Mouse (Mus musculus): ENCODE results near the gene Vmn1r3. TPM values are rescaled to one million over a fixed set of nuclear protein-coding genes. Genes with fewer than 3 reads are reported as not detected.
"Not testable (repeated sequence)": the region's sequence is repeated elsewhere in the genome, so short reads cannot be mapped to it uniquely, and the experiment has no call there.

Vmn1r3 gene
- not detected in 2 replicates for polyA plus RNA-seq (2014; fragmentation: Nextera tagmentation; extraction: Ambion mirVana)

- ATAC-seq (replicated peaks; ENCODE audit: insufficient number of reproducible peaks, low FRiP score, low TSS enrichment); H3K36me3 ChIP-seq (ENCODE audit: control insufficient read depth, insufficient read depth, low read length): not testable (repeated sequence)
- WGBS (ENCODE audit: insufficient replicate concordance), result 83% methylated on average over 1 of the region's 1 CpGs
These were observed at the start of gene Vmn1r3 for GRCm38 (mm10) chr4:3185258-3185657. TSS of gene Vmn1r3 (minus strand) at chr4:3185358.

DNA sequence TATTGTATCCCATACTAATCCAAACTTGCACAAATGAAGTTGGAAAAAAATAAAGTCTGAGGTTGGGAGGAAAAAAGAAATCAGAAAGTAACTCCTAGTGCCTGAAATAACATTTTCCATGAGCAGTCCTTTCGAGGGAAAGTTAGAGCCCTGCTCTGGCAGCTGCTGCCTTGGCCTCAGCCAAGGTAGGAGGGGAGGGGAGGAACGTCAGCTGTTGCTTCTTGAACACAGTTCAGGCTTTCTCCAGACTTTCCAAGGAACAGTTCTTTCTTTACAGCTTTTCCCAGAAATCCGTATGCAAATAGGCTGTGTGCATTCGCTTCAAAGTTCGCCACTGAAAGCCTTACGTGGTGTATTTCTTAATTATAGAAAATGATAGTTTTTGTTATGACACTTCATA lies 46.9 kb upstream of the Vmn1r3 start:
- no peaks in the 10 kb centered on the region for H3K27me3 ChIP-seq (ENCODE audit: control insufficient read depth, insufficient read depth, low read length)
- peaks cover 24% of the 10 kb centered on the region for H3K9me3 ChIP-seq (replicated peaks; ENCODE audit: control insufficient read depth, low read length)
- no peaks in the 10 kb centered on the region for H3K36me3 ChIP-seq (ENCODE audit: control insufficient read depth, insufficient read depth, low read length)
- no peak overlapping the region for H3K4me2 ChIP-seq
- ATAC-seq (replicated peaks; ENCODE audit: insufficient number of reproducible peaks, low FRiP score, low TSS enrichment), result no peak
- H3K27ac ChIP-seq (ENCODE audit: low read depth, low read length), result no peak overlapping the region
- WGBS (ENCODE audit: insufficient replicate concordance), result 63% methylated on average over 6 of the region's 6 CpGs
- no peak overlapping the region for H3K9ac ChIP-seq (ENCODE audit: low read depth, low read length)
- no peaks in the 10 kb centered on the region for H3K4me1 ChIP-seq (ENCODE audit: control insufficient read depth, insufficient read depth, low read length)
- H3K4me3 ChIP-seq (ENCODE audit: low read depth, low read length), result no peak overlapping the region

More at GRCm38 (mm10) chr4:3185258-3185657, at the start of gene Vmn1r3:
- H3K27ac ChIP-seq (ENCODE audit: low read depth, low read length); H3K4me1 ChIP-seq (ENCODE audit: control insufficient read depth, insufficient read depth, low read length); H3K9ac ChIP-seq (ENCODE audit: low read depth, low read length); H3K27me3 ChIP-seq (ENCODE audit: control insufficient read depth, insufficient read depth, low read length); H3K4me3 ChIP-seq (ENCODE audit: low read depth, low read length); H3K4me2 ChIP-seq; H3K9me3 ChIP-seq (replicated peaks; ENCODE audit: control insufficient read depth, low read length): not testable (repeated sequence)

DNA sequence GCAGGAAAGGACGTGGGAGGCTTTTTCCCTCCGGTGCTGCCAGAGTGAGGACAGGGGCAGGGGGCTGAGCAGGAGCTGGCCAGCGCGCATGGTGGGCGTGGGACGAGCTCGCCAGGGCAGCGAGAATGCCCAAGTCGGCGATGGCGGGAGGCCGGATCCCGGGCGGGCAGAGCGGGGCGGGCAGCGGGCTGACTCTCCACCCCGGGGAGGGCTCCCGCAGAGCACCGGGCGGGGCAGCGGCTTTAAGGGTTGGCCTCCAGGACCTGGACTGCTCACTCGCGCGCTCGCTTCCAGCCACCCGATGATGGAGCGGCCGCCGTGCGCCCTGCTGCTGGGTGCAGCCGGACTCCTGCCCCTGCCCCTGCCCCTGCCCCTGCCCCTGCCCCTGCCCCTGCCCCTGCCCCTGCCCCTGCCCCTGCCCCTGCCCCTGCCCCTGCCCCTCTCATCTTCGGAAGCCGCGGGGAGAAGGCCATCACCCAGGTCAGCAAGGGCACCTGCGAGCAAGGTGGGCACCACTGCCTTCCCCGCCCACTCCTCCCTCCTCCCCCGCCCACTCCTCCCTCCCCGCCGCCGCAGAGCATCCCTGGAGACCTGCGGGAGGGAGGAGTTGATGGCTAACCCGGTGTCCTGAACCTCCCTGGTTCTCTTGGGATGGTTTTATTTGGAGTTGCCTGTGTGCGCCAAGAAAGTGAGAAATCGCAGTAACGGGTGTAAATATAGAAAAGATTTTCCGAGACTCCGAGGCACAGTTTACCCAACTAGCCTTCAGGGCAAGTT lies 45.9 kb upstream of the Vmn1r3 start:
- Histone ChIP-seq H3K27ac (ENCODE audit: low read depth, low read length) (no peak overlapping the region), H3K4me2 (peak overlapping the region; percentile 68), H3K27me3 (ENCODE audit: control insufficient read depth, insufficient read depth, low read length) (no peaks in the 10 kb centered on the region), H3K4me1 (ENCODE audit: control insufficient read depth, insufficient read depth, low read length) (no peaks in the 10 kb centered on the region), H3K9me3 (replicated peaks; ENCODE audit: control insufficient read depth, low read length) (peaks cover 27% of the 10 kb centered on the region), H3K36me3 (ENCODE audit: control insufficient read depth, insufficient read depth, low read length) (no peaks in the 10 kb centered on the region), H3K9ac (ENCODE audit: low read depth, low read length) (no peak overlapping the region), H3K4me3 (ENCODE audit: low read depth, low read length) (peak overlapping the region; percentile 36)
- ATAC-seq (replicated peaks; ENCODE audit: insufficient number of reproducible peaks, low FRiP score, low TSS enrichment), result no peak
- 11% methylated on average over 17 of the region's 48 CpGs for WGBS (ENCODE audit: insufficient replicate concordance)

GRCm38 (mm10) chr4:3229532-3229931 lies 44.4 kb upstream of the Vmn1r3 start:
- H3K27ac ChIP-seq (ENCODE audit: low read depth, low read length), result no peak overlapping the region
- H3K36me3 ChIP-seq (ENCODE audit: control insufficient read depth, insufficient read depth, low read length), result no peaks in the 10 kb centered on the region
- no peak overlapping the region for H3K4me2 ChIP-seq
- WGBS (ENCODE audit: insufficient replicate concordance), result 66% methylated on average over 4 of the region's 4 CpGs
- peak; percentile 57 for ATAC-seq (replicated peaks; ENCODE audit: insufficient number of reproducible peaks, low FRiP score, low TSS enrichment)
- H3K27me3 ChIP-seq (ENCODE audit: control insufficient read depth, insufficient read depth, low read length), result no peaks in the 10 kb centered on the region
- no peak overlapping the region for H3K9ac ChIP-seq (ENCODE audit: low read depth, low read length)
- H3K4me3 ChIP-seq (ENCODE audit: low read depth, low read length), result no peak overlapping the region
- H3K4me1 ChIP-seq (ENCODE audit: control insufficient read depth, insufficient read depth, low read length), result no peaks in the 10 kb centered on the region
- peaks cover 38% of the 10 kb centered on the region for H3K9me3 ChIP-seq (replicated peaks; ENCODE audit: control insufficient read depth, low read length)

- 65% methylated on average over 4 of the region's 4 CpGs for WGBS (ENCODE audit: insufficient replicate concordance)
These were observed 43.3 kb upstream of the Vmn1r3 start for GRCm38 (mm10) chr4:3228476-3228875.

GRCm38 (mm10) chr4:3227751-3228150 lies 42.6 kb upstream of the Vmn1r3 start:
- H3K27me3 ChIP-seq (ENCODE audit: control insufficient read depth, insufficient read depth, low read length), result no peaks in the 10 kb centered on the region
- no peaks in the 10 kb centered on the region for H3K4me1 ChIP-seq (ENCODE audit: control insufficient read depth, insufficient read depth, low read length)
- H3K4me3 ChIP-seq (ENCODE audit: low read depth, low read length), result no peak overlapping the region
- ATAC-seq (replicated peaks; ENCODE audit: insufficient number of reproducible peaks, low FRiP score, low TSS enrichment), result no peak
- no peak overlapping the region for H3K27ac ChIP-seq (ENCODE audit: low read depth, low read length)
- peaks cover 38% of the 10 kb centered on the region for H3K9me3 ChIP-seq (replicated peaks; ENCODE audit: control insufficient read depth, low read length)
- H3K36me3 ChIP-seq (ENCODE audit: control insufficient read depth, insufficient read depth, low read length), result no peaks in the 10 kb centered on the region
- H3K9ac ChIP-seq (ENCODE audit: low read depth, low read length), result no peak overlapping the region
- no peak overlapping the region for H3K4me2 ChIP-seq
- 56% methylated on average over 5 of the region's 5 CpGs for WGBS (ENCODE audit: insufficient replicate concordance)

More at GRCm38 (mm10) chr4:3228476-3228875, 43.3 kb upstream of the Vmn1r3 start:
- Histone ChIP-seq H3K4me2 (no peak overlapping the region), H3K4me3 (ENCODE audit: low read depth, low read length) (no peak overlapping the region), H3K27ac (ENCODE audit: low read depth, low read length) (no peak overlapping the region), H3K9me3 (replicated peaks; ENCODE audit: control insufficient read depth, low read length) (peaks cover 38% of the 10 kb centered on the region), H3K9ac (ENCODE audit: low read depth, low read length) (no peak overlapping the region), H3K27me3 (ENCODE audit: control insufficient read depth, insufficient read depth, low read length) (no peaks in the 10 kb centered on the region), H3K36me3 (ENCODE audit: control insufficient read depth, insufficient read depth, low read length) (no peaks in the 10 kb centered on the region), H3K4me1 (ENCODE audit: control insufficient read depth, insufficient read depth, low read length) (no peaks in the 10 kb centered on the region)
- peak; percentile 14 for ATAC-seq (replicated peaks; ENCODE audit: insufficient number of reproducible peaks, low FRiP score, low TSS enrichment)

DNA sequence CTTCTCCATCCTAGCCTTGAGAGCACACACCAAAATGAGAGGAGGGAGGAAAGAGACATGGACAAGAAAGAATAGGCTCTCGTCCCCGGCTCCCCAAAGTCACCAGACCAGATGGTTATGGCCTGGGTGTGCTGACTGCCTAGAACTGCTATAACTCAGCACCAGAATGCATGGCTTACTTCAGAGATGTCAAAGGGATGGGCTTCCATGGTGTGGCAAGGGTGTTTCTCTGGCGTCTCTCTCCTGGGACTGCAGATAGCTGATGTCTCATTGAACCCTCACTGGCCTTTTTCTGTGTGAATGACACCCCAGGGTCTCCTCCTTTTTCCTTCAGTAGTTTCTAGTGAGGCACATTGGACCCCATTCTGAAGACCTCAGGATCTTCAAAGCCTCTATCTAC lies 41.3 kb upstream of the Vmn1r3 start:
- H3K27me3 ChIP-seq (ENCODE audit: control insufficient read depth, insufficient read depth, low read length), result no peaks in the 10 kb centered on the region
- H3K36me3 ChIP-seq (ENCODE audit: control insufficient read depth, insufficient read depth, low read length), result no peaks in the 10 kb centered on the region
- H3K9ac ChIP-seq (ENCODE audit: low read depth, low read length), result no peak overlapping the region
- no peak for ATAC-seq (replicated peaks; ENCODE audit: insufficient number of reproducible peaks, low FRiP score, low TSS enrichment)
- WGBS (ENCODE audit: insufficient replicate concordance), result 61% methylated on average over 3 of the region's 3 CpGs
- H3K4me3 ChIP-seq (ENCODE audit: low read depth, low read length), result no peak overlapping the region
- no peak overlapping the region for H3K4me2 ChIP-seq
- H3K4me1 ChIP-seq (ENCODE audit: control insufficient read depth, insufficient read depth, low read length), result no peaks in the 10 kb centered on the region
- H3K27ac ChIP-seq (ENCODE audit: low read depth, low read length), result no peak overlapping the region
- peaks cover 36% of the 10 kb centered on the region for H3K9me3 ChIP-seq (replicated peaks; ENCODE audit: control insufficient read depth, low read length)

DNA sequence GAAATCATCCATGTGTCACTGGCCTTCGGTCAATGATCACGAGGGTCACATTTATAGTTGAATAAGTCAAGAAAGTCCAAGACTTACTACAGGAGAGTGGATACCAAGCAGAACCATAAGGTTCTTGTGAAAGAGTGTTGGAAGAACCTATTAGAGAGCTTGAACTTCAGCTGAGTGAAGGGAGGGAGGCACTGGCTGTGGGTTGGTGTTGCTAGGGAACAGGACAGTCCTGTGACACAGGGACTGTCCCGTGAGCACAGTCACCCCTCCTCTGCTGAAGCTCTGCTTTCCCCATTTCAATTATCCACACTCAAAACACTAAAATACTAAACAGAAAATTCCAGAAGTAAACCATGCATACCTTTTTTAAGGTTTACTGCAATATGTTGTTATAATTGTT lies 40.3 kb upstream of the Vmn1r3 start:
- ATAC-seq (replicated peaks; ENCODE audit: insufficient number of reproducible peaks, low FRiP score, low TSS enrichment); H3K4me1 ChIP-seq (ENCODE audit: control insufficient read depth, insufficient read depth, low read length); H3K36me3 ChIP-seq (ENCODE audit: control insufficient read depth, insufficient read depth, low read length); H3K4me3 ChIP-seq (ENCODE audit: low read depth, low read length); H3K4me2 ChIP-seq; H3K27ac ChIP-seq (ENCODE audit: low read depth, low read length); H3K9ac ChIP-seq (ENCODE audit: low read depth, low read length); H3K27me3 ChIP-seq (ENCODE audit: control insufficient read depth, insufficient read depth, low read length): not testable (repeated sequence)
- H3K9me3 ChIP-seq (replicated peaks; ENCODE audit: control insufficient read depth, low read length), result peaks cover 36% of the 10 kb centered on the region
- 52% methylated on average over 3 of the region's 3 CpGs for WGBS (ENCODE audit: insufficient replicate concordance)

- WGBS (ENCODE audit: insufficient replicate concordance), result 51% methylated on average over 3 of the region's 3 CpGs
- H3K4me3 ChIP-seq (ENCODE audit: low read depth, low read length); H3K9ac ChIP-seq (ENCODE audit: low read depth, low read length); H3K27me3 ChIP-seq (ENCODE audit: control insufficient read depth, insufficient read depth, low read length); H3K27ac ChIP-seq (ENCODE audit: low read depth, low read length); H3K36me3 ChIP-seq (ENCODE audit: control insufficient read depth, insufficient read depth, low read length); H3K4me1 ChIP-seq (ENCODE audit: control insufficient read depth, insufficient read depth, low read length); H3K4me2 ChIP-seq: not testable (repeated sequence)
- 0 out of 2 replicates have a peak, but pooled peaks have one; percentile 1 for ATAC-seq (replicated peaks; ENCODE audit: insufficient number of reproducible peaks, low FRiP score, low TSS enrichment)
- peaks cover 35% of the 10 kb centered on the region for H3K9me3 ChIP-seq (replicated peaks; ENCODE audit: control insufficient read depth, low read length)
These were observed 39.7 kb upstream of the Vmn1r3 start for GRCm38 (mm10) chr4:3224848-3225247.

All from heart, embryonic 11.5 days (tissue).